In genomic region chr16:17807192-17808009, GRCm38 (mm10) we compare ENCODE assay signal across 8 mouse cellular contexts. TPM values are rescaled to one million over a fixed set of nuclear protein-coding genes. Genes with fewer than 3 reads are reported as not detected.
A peak's percentile ranks its signal among the peaks of the same experiment; 100 is the strongest.
DNase-seq lines count a peak whose midpoint lies in the region; ATAC-seq and TF ChIP-seq lines count a peak whose summit lies in the region.

No protein-coding gene starts in this region.

- H3K4me3 ChIP-seq in ES-Bruce4 (ENCODE audit: low read depth, low read length) = peak overlapping the region; percentile 62
- peak overlapping the region; percentile 71 for H3K4me3 ChIP-seq in layer of hippocampus, adult 2 months

- DNase-seq in cerebellum, adult 11-12 months = peak; percentile 84
- DNase-seq in forelimb bud, embryonic 11.5 days (ENCODE audit: low read depth, low spot score) = peak; percentile 87
- DNase-seq in heart, postnatal 4 days = peak; percentile 89
- peak; percentile 86 to 91 for DNase-seq in layer of hippocampus, adult 2 months (ENCODE audit: low spot score in 2 of 2)
- peak; percentile 80 to 82 for DNase-seq in lung, adult 18-20 months
- peak; percentile 82 for DNase-seq in testis, postnatal 10 days (ENCODE audit: low spot score)

- no peak for TF ChIP-seq POLR2A in ES-Bruce4 (IDR thresholded peaks at IDR 0.05; ENCODE audit: insufficient read depth, low read length)

- no peaks in the 10 kb centered on the region for H3K9me3 ChIP-seq in ES-Bruce4 (replicated peaks; ENCODE audit: control insufficient read depth, insufficient read depth, low read length, poor library complexity, severe bottlenecking)

- H3K9ac ChIP-seq in ES-Bruce4 (ENCODE audit: low read depth, poor library complexity, severe bottlenecking) = peak overlapping the region; percentile 78

- no peak overlapping the region for H3K27ac ChIP-seq in ES-Bruce4 (ENCODE audit: insufficient read depth, low read length)
- peak overlapping the region; percentile 90 for H3K27ac ChIP-seq in layer of hippocampus, adult 2 months

- no peak for TF ChIP-seq CTCF in ES-Bruce4 (IDR thresholded peaks at IDR 0.05; ENCODE audit: low read depth, low read length)
- no peak for TF ChIP-seq CTCF in layer of hippocampus, adult 2 months (conservative IDR thresholded peaks at IDR 0.05)

- no peak for TF ChIP-seq EP300 in ES-Bruce4 (IDR thresholded peaks at IDR 0.05; ENCODE audit: insufficient read depth, low read depth, low read length)

- H3K27me3 ChIP-seq in ES-Bruce4 (ENCODE audit: control insufficient read depth, insufficient read depth, low read length, poor library complexity, severe bottlenecking) = peaks cover 8% of the 10 kb centered on the region

- H3K36me3 ChIP-seq in ES-Bruce4 (ENCODE audit: control insufficient read depth, insufficient read depth, low read length, poor library complexity, severe bottlenecking) = no peaks in the 10 kb centered on the region

- ATAC-seq in neutrophil, adult 5-6 weeks (ENCODE audit: extremely low read depth, insufficient number of reproducible peaks, low FRiP score, poor library complexity, severe bottlenecking) = peak; percentile 70

- peaks cover 6% of the 10 kb centered on the region for H3K4me1 ChIP-seq in ES-Bruce4 (ENCODE audit: control insufficient read depth, insufficient read depth, low read length)

RNA-seq across cellular contexts. Expression of gene Scarf2, which starts 10.3 kb away (rescaled TPM):
- 5.8 and 6.5 TPM in 2 replicates for polyA plus RNA-seq in ES-Bruce4 (2011; ENCODE audit: insufficient read depth, insufficient read length, low read depth, missing spikeins)
- 10 to 100 TPM; 16.6 to 17.7 TPM for total RNA-seq in heart, postnatal 4 days (2021)
- 1 to 10 TPM; 2.5 to 2.7 TPM for total RNA-seq in layer of hippocampus, adult 2 months (2021)
- not detected in 2 replicates for total RNA-seq in neutrophil, adult 5-6 weeks (2017)

RNA-seq across cellular contexts. Expression of gene B830017H08Rik, which starts 25.5 kb away (rescaled TPM):
- polyA plus RNA-seq in ES-Bruce4 (2011; ENCODE audit: insufficient read depth, insufficient read length, low read depth, missing spikeins) = not detected in 2 replicates
- total RNA-seq in heart, postnatal 4 days (2021) = not detected
- total RNA-seq in layer of hippocampus, adult 2 months (2021) = 1 to 10 TPM; 3.2 to 4.5 TPM
- total RNA-seq in neutrophil, adult 5-6 weeks (2017) = not detected in 2 replicates

RNA-seq across cellular contexts. Expression of gene Car15, which starts 30.8 kb away (rescaled TPM):
- polyA plus RNA-seq in ES-Bruce4 (2011; ENCODE audit: insufficient read depth, insufficient read length, low read depth, missing spikeins) = not detected in 2 replicates
- 1 to 10 TPM; 1.4 to 1.6 TPM for total RNA-seq in heart, postnatal 4 days (2021)
- total RNA-seq in layer of hippocampus, adult 2 months (2021) = 10 to 100 TPM; 13.1 to 16.8 TPM
- total RNA-seq in neutrophil, adult 5-6 weeks (2017) = 8.8 and 12.9 TPM in 2 replicates

RNA-seq across cellular contexts. Expression of gene Klhl22, which starts 48.0 kb away (rescaled TPM):
- polyA plus RNA-seq in ES-Bruce4 (2011; ENCODE audit: insufficient read depth, insufficient read length, low read depth, missing spikeins) = 40.2 and 44.0 TPM in 2 replicates
- 10 to 100 TPM; 24.6 to 25.1 TPM for total RNA-seq in heart, postnatal 4 days (2021)
- 100 to 1,000 TPM; 101 TPM for total RNA-seq in layer of hippocampus, adult 2 months (2021)
- 8.6 and 10.5 TPM in 2 replicates for total RNA-seq in neutrophil, adult 5-6 weeks (2017)

Comparison
In these comparisons a context has a peak if more than half of its experiments do, and no peak if none do; other contexts are left out.
1. RNA of gene Scarf2, which starts 10.3 kb away (total RNA-seq): 16.6 to 17.7 TPM in heart, postnatal 4 days; 2.5 to 2.7 TPM in layer of hippocampus, adult 2 months and not detected in neutrophil, adult 5-6 weeks; every median in the first group is over 4 times any median in the second.
2. Peak in every context shown above with its lines, with median percentiles within 50 percentile points of each other: DNase-seq.